Mouse (Mus musculus) kidney, embryonic 16.5 days (tissue): Measurements from ENCODE around the gene Zdhhc14. TPM values are rescaled to one million over a fixed set of nuclear protein-coding genes. Genes with fewer than 3 reads are reported as not detected.

Experiments used
- ATAC-seq: fragments of 200-750 bp; cut with Nextera tagmentation; 2 replicates; pipeline ENCODE4 v1.8.0; 2017; ENCODE audit warnings: moderate TSS enrichment; ENCODE audit not compliant: low FRiP score, low TSS enrichment
- H3K27ac ChIP-seq: fragments of 300-500 bp; sonication (generic); 2 replicates; pipeline ENCODE4 v1.5.1; 2014; ENCODE audit warnings: low read length
- H3K27me3 ChIP-seq: fragments of 300-500 bp; sonication (generic); 2 replicates; pipeline ENCODE4 v1.6.1; 2014; ENCODE audit warnings: low read length, control low read depth, mixed read lengths; ENCODE audit not compliant: insufficient read depth
- H3K36me3 ChIP-seq: fragments of 300-500 bp; sonication (generic); 2 replicates; pipeline ENCODE4 v1.6.1; 2014; ENCODE audit warnings: low read length, control low read depth, mixed read lengths; ENCODE audit not compliant: insufficient read depth
- H3K4me1 ChIP-seq: fragments of 300-500 bp; sonication (generic); 2 replicates; pipeline ENCODE4 v1.6.1; 2014; ENCODE audit warnings: low read length, control low read depth, mixed read lengths; ENCODE audit not compliant: insufficient read depth
- H3K4me2 ChIP-seq: fragments of 300-500 bp; sonication (generic); replicated peaks from 2 replicates; pipeline ENCODE4 v1.6.1; 2014; ENCODE audit warnings: low read depth, low read length
- H3K4me3 ChIP-seq: fragments of 300-500 bp; sonication (generic); 2 replicates; pipeline ENCODE4 v1.5.1; 2014; ENCODE audit warnings: mild to moderate bottlenecking, low read length
- H3K9ac ChIP-seq: fragments of 300-500 bp; sonication (generic); replicated peaks from 2 replicates; pipeline ENCODE4 v1.6.1; 2014; ENCODE audit warnings: low read length
- H3K9me3 ChIP-seq: fragments of 300-500 bp; sonication (generic); 2 replicates; pipeline ENCODE4 v1.6.1; 2016; ENCODE audit warnings: low read length, control low read depth
- WGBS: fragments of 180-500 bp; shearing (Covaris S2); extraction: QIAGEN DNeasy Blood & Tissue Kit; methylation state at CpG from one replicate; pipeline ENCODE4 v1.1.7; 2014; 5-methylcytosine and 5-hydroxymethylcytosine counted together
- polyA plus RNA-seq: library from polyadenylated mRNA; unstranded; fragments of >200 nt; fragmentation: Nextera tagmentation; extraction: Ambion mirVana; gene quantifications from 2 replicates; pipeline ENCODE4 v1.2.1, GENCODE M21; 2015

Gene Zdhhc14
- polyA plus RNA-seq, 1 experiment from 2014 or later: 2.5 TPM

GRCm38 (mm10) chr17:5641436-5641835 lies 149.1 kb downstream of the Zdhhc14 start:
- H3K27ac ChIP-seq: no peak overlapping the region
- ATAC-seq: no peak
- WGBS: 86% methylated on average over 8 of the region's 8 CpGs

DNA sequence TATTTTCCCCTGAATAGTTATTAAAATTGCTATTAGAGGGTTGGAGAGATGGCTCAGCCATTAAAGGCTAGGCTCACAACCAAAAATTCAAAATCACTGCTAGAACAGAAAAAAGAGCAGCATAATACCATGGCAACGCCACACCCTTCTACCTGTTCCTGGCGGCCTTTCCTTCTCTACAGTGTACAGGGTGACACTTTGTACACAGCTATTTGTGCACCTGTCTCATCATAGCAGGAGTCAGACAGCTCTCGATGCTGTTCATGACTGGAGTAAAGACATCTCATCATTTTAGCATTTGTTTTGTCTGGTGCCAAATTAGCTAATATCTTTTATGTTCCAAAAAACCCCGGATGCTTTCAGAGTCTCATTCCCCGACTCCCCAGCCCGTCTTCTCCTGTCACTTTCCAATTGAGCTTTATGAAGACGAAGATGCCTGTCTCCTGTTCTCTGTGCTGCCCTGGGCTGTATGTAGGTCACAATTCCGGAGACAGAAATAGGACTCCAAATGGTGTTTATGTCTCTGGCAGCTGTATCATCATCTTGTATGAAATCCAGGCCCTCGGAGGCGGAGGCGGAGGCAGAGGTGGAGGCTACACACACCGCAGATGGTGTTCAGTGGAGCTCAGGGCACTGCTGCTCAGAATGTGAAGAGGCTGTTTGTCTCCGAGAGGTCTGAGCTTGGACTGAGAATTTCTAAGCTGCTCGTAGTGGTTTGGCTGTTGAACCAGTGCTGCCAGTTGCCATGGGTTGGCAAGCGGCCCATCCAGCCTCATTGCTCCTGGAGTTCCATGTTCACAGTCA lies 150.8 kb downstream of the Zdhhc14 start:
- 69% methylated on average over 15 of the region's 15 CpGs for WGBS
- no peaks in the 10 kb centered on the region for H3K36me3 ChIP-seq
- H3K4me3 ChIP-seq: no peak overlapping the region
- no peak overlapping the region for H3K27ac ChIP-seq
- ATAC-seq: no peak
- no peak overlapping the region for H3K9ac ChIP-seq
- H3K4me2 ChIP-seq: no peak overlapping the region
- no peaks in the 10 kb centered on the region for H3K27me3 ChIP-seq
- no peaks in the 10 kb centered on the region for H3K9me3 ChIP-seq
- H3K4me1 ChIP-seq: no peaks in the 10 kb centered on the region

More at GRCm38 (mm10) chr17:5641436-5641835, 149.1 kb downstream of the Zdhhc14 start:
- H3K27me3 ChIP-seq: no peaks in the 10 kb centered on the region
- no peak overlapping the region for H3K4me2 ChIP-seq
- H3K4me3 ChIP-seq: no peak overlapping the region
- no peak overlapping the region for H3K9ac ChIP-seq
- no peaks in the 10 kb centered on the region for H3K9me3 ChIP-seq
- no peaks in the 10 kb centered on the region for H3K4me1 ChIP-seq
- H3K36me3 ChIP-seq: no peaks in the 10 kb centered on the region

DNA sequence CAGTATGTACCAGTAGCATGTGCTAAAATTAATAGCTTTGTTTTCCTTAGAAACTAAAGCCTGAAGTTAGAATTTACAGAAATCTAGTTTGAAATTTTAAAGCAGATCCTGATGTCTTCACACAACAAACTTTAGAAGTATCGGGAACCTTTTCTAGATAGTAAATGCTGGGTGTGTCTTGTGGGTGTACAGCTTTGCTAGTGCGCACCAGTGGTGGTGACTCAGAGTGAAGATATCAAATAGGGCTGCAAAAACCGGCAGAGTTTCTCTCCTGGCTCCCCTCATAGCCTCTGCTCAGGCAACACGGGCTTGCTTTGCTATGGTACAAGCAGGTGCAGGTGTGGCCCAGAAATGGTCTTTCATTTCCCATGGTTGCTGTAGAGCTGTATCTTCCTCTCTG lies 157.8 kb downstream of the Zdhhc14 start:
- Histone ChIP-seq H3K4me2 (no peak overlapping the region), H3K27me3 (no peaks in the 10 kb centered on the region), H3K36me3 (no peaks in the 10 kb centered on the region), H3K9ac (no peak overlapping the region), H3K27ac (no peak overlapping the region), H3K9me3 (no peaks in the 10 kb centered on the region), H3K4me1 (no peaks in the 10 kb centered on the region), H3K4me3 (no peak overlapping the region)
- ATAC-seq: no peak
- WGBS: 81% methylated on average over 4 of the region's 4 CpGs

- Histone ChIP-seq H3K27me3 (no peaks in the 10 kb centered on the region), H3K27ac (no peak overlapping the region), H3K36me3 (no peaks in the 10 kb centered on the region), H3K9ac (no peak overlapping the region), H3K4me2 (no peak overlapping the region), H3K9me3 (no peaks in the 10 kb centered on the region), H3K4me1 (no peaks in the 10 kb centered on the region), H3K4me3 (no peak overlapping the region)
- ATAC-seq: no peak
- WGBS: 64% methylated on average over 4 of the region's 4 CpGs
Observed at GRCm38 (mm10) chr17:5650642-5651041, 158.3 kb downstream of the Zdhhc14 start.

GRCm38 (mm10) chr17:5651551-5651950 lies 159.2 kb downstream of the Zdhhc14 start:
- no peaks in the 10 kb centered on the region for H3K4me1 ChIP-seq
- no peaks in the 10 kb centered on the region for H3K9me3 ChIP-seq
- H3K4me2 ChIP-seq: no peak overlapping the region
- H3K27me3 ChIP-seq: no peaks in the 10 kb centered on the region
- no peak overlapping the region for H3K27ac ChIP-seq
- WGBS: 80% methylated on average over 4 of the region's 4 CpGs
- H3K9ac ChIP-seq: no peak overlapping the region
- no peak for ATAC-seq
- H3K4me3 ChIP-seq: no peak overlapping the region
- no peaks in the 10 kb centered on the region for H3K36me3 ChIP-seq

DNA sequence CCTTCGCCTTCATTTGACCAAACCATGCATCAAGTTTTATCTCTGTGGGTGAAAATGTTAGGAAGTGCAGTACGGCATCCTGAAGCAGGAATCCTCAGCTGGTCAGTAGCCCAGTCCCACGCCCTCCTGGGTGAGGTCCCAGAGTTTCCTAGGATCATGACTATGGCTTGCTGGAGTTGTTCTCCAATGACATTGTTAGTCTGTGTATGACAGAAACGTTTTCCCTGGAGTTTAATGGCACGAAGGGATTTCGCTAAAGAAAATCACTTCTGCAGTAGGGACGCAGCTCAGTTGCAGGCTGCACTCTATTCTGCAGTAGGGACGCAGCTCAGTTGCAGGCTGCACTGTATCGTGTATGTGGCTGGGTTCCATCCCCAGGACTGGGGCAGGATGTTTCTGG lies 161.6 kb downstream of the Zdhhc14 start:
- H3K9ac ChIP-seq: no peak overlapping the region
- H3K36me3 ChIP-seq: no peaks in the 10 kb centered on the region
- 83% methylated on average over 9 of the region's 9 CpGs for WGBS
- no peaks in the 10 kb centered on the region for H3K9me3 ChIP-seq
- no peak for ATAC-seq
- H3K4me3 ChIP-seq: no peak overlapping the region
- no peak overlapping the region for H3K4me2 ChIP-seq
- H3K27ac ChIP-seq: no peak overlapping the region
- no peaks in the 10 kb centered on the region for H3K4me1 ChIP-seq
- H3K27me3 ChIP-seq: no peaks in the 10 kb centered on the region

DNA sequence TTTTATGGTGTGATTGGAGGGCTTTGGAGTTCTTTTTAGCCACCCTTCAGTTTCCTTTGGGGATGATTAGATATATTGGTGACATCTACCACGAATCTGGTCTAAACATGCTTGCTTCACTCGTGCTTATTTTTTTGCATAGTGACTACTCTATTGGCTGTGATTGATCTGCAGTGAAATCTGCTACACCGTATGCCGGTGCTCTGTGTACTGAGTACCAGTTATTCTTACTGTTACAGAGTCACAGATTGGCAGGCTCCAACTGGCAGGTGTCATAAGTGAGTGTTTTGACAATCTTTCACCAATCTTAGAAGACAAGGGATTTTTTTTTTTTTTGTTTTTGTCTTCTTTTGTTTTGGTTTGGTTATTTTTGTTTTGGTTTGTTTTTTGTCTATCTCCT lies 163.2 kb downstream of the Zdhhc14 start:
- Histone ChIP-seq H3K27ac (no peak overlapping the region), H3K27me3 (no peaks in the 10 kb centered on the region), H3K4me1 (no peaks in the 10 kb centered on the region), H3K4me2 (no peak overlapping the region), H3K4me3 (no peak overlapping the region), H3K36me3 (no peaks in the 10 kb centered on the region), H3K9ac (no peak overlapping the region), H3K9me3 (no peaks in the 10 kb centered on the region)
- WGBS: 93% methylated on average over 4 of the region's 4 CpGs
- ATAC-seq: no peak

DNA sequence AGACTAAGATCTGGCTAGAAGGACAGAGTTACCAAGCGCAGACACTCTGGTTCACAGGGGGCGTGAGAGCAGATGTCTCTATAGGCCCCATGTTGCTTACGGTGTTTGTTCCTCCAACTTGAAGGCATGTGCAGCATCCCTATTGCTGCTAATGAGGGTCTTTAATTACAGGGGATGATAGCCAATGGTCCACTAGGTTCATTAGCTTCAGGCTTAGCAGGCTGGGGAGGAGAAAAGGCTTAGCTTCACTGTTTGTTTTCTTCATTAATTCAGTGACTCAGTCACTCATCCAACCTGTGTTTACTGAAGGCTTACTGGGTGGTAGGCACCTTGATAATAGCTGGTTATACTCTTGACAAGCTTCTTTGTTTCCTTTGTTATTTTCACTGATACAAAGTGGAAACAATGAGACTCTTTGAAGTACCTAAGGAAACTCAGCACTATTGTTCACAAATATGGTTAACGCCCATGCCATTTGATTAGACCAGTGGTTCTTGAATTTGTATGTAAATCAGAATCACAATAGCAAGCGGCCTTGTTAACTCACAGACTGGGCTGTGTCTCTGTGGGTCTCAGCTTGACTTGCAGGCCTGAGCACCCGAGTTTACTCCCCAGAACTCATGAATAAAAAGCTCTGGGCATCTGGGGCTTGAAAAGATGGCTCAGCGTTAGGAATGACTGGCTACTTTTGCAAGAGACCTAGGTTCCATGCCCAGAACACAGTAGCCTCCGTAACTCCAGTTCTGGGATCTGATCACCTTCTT lies 168.1 kb downstream of the Zdhhc14 start:
- no peak overlapping the region for H3K4me2 ChIP-seq
- WGBS: 63% methylated on average over 8 of the region's 8 CpGs
- no peak overlapping the region for H3K27ac ChIP-seq
- no peak for ATAC-seq
- H3K36me3 ChIP-seq: no peaks in the 10 kb centered on the region
- H3K4me3 ChIP-seq: no peak overlapping the region
- no peaks in the 10 kb centered on the region for H3K4me1 ChIP-seq
- H3K27me3 ChIP-seq: no peaks in the 10 kb centered on the region
- H3K9ac ChIP-seq: no peak overlapping the region
- no peaks in the 10 kb centered on the region for H3K9me3 ChIP-seq

DNA sequence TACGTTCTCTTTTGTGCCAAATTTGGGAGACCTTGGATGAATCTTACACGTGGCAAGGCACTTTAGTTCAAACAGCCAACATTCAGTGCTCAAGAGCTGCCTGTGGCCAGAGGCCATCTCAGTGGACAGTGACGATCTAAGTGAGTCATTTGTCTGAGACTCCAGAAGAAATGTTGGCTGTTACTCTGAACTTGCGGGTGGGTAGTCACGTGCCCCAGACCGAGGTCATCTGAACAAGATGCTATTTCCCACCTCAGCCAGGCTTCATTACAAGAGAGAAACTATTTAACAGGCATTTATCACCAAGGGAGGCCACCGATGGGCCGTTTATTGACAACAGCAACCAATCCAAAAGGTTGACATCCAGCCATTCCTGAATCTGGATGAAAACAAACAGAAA lies 174.3 kb downstream of the Zdhhc14 start:
- H3K9ac ChIP-seq: no peak overlapping the region
- ATAC-seq: no peak
- no peak overlapping the region for H3K4me2 ChIP-seq
- no peaks in the 10 kb centered on the region for H3K27me3 ChIP-seq
- no peak overlapping the region for H3K4me3 ChIP-seq
- H3K9me3 ChIP-seq: no peaks in the 10 kb centered on the region
- no peaks in the 10 kb centered on the region for H3K4me1 ChIP-seq
- 69% methylated on average over 8 of the region's 8 CpGs for WGBS
- H3K36me3 ChIP-seq: no peaks in the 10 kb centered on the region
- no peak overlapping the region for H3K27ac ChIP-seq

DNA sequence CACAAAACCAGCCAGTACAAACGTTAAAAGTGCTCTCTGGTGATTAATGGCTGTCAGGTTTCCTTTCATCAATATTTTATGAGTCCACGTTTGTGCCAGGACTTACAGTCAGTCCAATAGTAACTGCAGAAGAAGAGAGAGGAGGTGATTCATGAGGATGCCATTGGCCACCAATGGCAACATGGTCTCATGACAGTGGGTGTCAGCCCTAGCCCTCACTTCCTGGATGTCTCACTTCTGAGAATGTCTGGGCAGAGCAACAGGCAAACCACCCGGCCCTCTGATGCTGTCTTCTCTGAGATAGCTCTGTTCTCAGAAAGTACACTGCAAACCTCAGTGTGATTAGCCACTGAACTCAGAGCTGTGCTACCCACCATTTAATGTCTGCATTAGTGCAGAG lies 176.1 kb downstream of the Zdhhc14 start:
- Histone ChIP-seq H3K4me1 (no peaks in the 10 kb centered on the region), H3K36me3 (no peaks in the 10 kb centered on the region), H3K9ac (no peak overlapping the region), H3K9me3 (no peaks in the 10 kb centered on the region), H3K27ac (no peak overlapping the region), H3K4me2 (no peak overlapping the region), H3K4me3 (no peak overlapping the region), H3K27me3 (no peaks in the 10 kb centered on the region)
- no peak for ATAC-seq
- 33% methylated on average over 3 of the region's 3 CpGs for WGBS
